Mouse (Mus musculus): ENCODE measurements around the gene Kel.

Gene Kel

DNA sequence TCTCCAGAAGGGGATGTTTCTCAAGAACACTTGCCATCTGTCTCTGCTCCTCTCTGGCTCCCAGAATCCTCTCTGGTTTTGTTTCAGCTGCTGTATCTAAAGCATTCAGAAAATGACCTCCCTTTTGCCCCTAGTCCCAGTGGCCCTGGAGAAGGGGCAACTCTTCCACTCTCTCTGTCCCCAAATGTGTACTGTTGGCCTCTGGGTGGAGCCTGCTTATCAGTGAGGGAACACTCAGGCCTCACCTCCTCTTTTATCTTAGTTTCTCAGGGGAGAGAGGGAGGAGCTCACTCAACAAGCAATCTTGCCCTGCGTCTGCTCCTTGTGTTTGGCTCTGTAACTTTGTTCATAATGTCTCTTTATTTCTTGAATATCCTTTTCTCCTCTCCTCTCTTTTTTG is at the start of gene Kel:
TSS of gene Kel (minus strand) at position 217 of the 400 bp plus-strand sequence.
- DNase-seq (ENCODE audit: low read depth), result no peak

DNA sequence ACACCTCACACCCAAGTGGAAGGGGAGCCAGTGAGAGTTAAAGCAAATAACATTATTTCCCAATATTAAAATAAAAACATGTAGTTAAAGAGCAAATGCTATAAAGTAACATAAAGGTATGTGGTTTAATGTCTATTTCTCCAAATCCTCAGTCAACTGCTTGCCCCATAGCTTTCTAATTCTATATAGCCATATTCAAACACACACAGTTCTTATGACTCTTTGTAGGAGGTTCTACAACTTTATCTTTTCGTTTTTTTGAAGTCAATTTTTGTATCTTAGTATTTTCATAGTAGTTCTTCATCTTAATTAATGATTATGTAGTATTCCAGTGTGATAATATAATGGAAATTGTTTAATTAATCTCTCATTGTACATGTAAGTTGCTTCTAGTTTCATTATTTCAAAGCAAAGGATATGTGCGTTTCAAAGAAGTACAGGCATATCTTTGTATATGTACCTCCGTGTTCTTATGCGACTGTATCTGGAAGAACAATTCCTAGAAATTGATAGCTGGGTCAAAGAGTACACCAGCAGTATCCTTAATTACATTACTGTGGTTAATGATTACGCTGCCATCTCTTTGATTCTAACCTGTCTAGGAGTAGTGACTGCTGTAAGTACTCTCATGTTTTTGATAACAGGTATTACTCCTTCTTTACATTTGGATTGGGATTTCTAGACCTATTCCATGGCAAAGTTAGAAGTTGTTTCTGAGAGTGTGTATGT is 40.7 kb upstream of the Kel start:
- DNase-seq (ENCODE audit: low read depth), result no peak

DNA sequence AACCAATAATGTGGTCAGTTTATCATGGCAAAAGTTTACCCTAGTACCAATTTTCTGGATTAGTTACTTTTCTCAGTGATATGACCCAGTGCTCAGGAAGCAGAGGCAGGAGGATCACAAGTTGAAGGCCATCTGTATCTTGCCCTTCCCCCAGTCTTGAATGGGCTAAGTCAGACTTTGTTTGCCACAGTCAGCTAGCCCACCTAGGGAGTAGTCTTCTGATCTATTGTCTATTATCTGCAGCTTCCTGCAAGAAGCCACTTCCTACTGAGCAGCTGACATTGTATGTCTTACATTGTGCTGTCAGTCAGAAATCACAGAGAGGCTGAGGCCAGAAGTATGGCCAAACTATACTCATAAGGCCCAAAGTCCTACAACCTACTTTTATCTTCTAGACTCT is 37.0 kb upstream of the Kel start:
- no peak for DNase-seq (ENCODE audit: low read depth)

DNA sequence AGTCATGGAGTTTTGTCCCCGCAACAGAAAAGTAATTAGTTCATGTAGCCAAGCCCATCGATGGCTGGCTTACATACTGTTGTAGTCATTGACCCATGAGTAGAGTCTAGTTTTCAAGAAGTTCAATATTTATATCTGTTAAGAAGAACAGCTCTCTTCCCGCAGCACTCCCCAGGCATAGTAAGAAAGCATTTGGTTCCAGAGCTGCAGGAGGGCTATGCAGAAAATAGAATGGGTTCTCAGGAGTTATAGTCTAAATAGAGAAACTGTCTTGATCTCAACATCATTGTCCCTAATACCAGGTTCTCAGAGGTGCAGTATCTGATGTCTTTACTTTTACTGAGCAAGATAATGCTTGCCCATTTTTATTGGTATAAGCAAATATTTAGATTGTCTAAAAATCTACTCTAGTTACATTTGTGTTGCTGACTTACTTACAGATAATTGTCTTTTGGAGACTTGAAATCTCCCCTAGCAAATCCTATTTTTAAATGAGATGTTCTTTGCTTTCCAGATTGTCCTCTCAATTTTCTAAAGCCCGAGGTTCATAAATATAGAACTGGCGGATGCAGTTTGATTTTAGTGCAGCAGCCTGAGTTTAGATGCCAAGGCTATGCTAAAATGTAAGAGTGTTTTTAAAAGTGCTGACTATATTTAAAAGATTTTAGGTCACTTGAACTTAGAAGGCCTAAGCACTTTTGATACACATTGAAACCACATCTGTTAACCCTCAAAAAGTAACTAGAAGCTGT is 30.8 kb upstream of the Kel start:
- no peak for DNase-seq (ENCODE audit: low read depth)

DNA sequence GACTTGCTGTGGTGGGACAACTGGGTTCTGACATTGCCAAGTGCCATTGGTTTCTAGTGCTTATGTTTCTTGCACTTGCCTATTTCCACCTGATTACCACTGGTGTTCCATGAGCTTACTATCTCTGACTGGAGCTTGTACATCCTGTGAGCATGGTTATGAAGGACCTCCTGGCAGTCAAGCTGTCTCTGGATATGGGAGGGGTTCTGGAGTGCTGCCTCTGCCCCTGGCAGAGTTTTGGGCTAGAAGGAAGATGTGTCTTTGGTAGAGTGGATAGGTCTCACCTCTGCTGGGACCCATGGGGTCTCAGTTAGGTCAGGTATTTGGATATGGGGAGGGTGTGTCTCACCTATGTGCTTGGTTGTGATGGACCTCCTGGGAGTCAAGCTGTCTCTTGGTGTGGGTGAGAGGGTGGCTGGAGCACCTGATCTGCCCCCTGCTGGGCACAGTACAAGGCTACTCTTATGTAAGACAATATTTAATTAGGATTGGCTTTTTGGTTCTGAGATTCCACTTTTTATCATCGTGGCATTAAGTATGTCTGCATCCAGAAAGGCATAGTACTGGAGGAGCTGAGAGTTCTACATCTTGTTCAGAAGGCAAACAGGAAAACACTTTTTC is 24.0 kb upstream of the Kel start:
- DNase-seq (ENCODE audit: low read depth), result peak; percentile 5

DNA sequence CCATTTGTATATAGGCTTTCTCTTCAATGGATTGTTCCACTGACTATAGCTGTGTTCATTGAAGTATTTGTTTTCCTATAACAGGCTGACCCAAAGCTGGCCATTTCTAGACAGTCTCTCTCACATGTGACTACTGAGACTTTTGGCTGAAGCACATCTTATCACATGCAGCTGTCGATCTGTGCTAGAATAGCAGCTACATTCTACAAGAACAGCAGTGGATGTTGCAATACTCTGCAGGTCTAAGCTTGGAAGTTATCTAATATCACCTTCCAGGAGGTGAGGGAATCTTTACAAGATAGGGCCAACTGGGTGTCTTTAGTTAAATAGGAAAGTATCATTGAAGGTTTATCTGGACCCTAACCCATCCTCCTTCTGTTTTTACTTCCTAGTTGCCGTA is 17.3 kb upstream of the Kel start:
- no peak for DNase-seq (ENCODE audit: low read depth)

DNA sequence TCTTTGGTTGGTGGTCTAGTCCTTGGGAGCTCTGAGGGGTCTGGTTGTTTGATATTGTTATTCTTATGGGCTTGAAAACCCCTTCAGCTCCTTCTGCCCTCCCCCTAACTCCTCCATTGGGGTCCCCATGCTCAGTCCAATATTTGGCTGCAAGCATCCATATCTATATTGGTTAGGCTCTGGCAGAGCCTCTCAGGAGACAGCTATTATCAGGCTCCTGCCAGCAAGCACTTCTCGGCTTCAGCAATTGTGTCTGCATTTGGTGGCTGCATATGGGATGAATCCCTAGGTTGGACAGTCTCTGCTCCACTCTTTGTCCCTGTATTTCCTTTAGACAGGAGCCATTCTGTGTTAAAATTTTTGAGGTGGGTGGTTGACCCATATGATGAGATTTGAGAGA is 6.1 kb upstream of the Kel start:
- no peak for DNase-seq (ENCODE audit: low read depth)

DNA sequence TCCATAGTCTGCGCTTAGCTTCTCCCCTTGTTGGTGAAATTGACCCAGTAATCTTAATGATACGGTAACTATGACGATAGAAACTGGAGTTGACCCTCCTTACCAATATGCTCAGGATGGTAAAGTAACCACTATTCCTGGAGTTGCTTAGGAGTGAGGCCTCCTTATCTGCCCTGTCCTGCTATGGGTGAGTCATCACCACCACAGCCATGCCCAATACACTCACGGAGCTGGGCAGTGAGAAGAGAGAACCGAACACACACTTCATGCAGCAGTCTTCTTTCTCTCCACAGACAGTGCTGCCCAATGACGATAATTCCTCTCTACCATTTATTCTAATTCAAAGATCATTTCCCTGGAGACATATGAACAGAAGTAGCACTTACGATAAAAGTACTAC is 2.1 kb upstream of the Kel start:
- peak; percentile 34 for DNase-seq (ENCODE audit: low read depth)

DNA sequence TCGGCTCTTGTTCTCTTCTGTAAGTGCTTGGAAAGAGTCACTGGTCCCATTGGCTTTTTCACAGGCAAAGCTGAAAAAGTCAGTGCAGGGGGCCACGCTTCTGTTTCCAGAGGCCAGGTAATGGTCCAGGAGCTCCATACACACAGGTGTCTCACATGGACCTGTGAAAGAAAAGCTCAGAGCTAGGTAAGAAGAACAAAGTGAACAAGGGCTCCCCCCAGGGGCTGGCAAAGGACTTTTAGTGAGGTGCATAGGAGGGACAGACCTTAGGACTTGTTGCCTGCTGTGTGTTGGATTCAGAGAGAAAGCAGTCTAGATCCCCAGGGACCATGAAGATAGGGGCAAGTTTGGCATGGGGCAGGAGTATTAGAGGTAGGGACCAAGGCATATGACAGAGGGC is 1.2 kb downstream of the Kel start:
- DNase-seq (ENCODE audit: low read depth), result peak; percentile 5

DNA sequence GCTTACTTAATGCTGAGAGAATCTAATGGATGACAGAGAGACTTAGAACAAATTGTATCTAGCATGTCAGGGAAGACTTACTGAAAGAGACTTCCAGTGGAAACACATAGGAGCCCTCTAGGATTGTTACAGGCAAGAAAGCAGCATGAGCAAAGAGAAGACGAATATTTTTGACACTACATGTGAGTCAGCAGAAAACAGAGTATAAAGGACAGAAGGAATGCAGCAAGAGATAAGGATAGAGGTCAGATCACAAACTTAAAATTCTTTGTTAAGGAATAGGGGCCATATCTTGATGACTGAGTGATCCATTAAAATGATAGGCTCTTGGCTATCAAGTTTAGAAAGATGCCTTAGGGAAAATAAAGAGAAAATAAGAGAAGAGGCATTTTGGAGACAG is 2.9 kb downstream of the Kel start:
- DNase-seq (ENCODE audit: low read depth), result no peak

DNA sequence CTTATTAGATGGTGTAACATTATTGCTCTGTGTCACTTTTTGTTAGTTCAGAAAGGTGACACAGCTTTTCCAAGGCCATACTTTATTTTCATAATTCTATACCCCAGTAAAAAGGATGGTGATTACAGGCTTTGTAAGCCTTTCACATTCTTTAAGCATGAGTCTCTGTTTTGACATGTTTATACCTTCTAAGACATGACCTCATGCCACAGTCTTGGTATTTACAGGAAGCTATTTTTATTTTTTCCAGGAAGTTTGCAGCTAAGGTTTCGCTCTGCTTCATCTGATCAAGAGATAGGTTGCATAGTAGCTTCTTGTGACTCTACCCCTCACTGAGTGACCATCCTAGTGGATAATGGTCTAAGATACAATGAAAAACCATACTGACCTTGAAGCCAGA is 9.7 kb downstream of the Kel start:
- no peak for DNase-seq (ENCODE audit: low read depth)

DNA sequence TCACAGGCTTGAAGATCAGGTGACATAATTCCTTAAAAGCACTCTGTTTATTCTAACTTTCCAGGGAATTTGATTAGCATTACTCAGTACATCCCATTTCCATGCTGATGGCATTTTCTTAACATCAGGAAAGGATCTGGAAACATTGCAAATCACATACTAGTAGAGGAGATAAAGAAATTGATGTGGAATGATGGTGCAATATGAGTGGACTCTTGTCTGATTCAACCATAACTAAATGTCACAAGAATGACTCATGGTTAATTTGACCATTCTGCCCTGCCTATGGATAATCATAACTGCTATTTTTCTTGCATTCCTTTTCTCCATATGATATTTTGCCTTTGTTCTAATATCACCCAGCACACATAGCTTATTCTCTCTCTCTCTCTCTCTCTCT is 11.9 kb downstream of the Kel start:
- peak; percentile 2 for DNase-seq (ENCODE audit: low read depth)

DNA sequence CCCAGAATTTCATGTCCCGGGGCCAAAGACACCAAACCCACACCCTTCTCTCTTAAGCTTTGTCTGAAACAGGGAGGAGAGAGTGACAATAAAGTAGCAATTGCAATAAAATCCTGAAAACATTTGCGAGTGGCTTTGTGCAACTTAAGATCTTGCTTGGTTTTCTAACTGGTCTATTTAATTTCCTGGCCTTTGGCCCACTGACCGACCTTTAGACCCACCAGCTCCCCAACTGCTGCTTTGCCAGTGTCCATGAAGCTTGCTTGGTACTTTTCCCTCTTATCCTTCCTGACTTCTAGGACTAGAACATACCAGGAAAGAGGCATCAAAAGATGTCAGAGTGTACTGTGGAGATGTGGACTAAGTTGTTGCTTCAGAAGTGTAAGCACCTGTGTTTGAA is 18.5 kb downstream of the Kel start:
- DNase-seq (ENCODE audit: low read depth), result no peak

DNA sequence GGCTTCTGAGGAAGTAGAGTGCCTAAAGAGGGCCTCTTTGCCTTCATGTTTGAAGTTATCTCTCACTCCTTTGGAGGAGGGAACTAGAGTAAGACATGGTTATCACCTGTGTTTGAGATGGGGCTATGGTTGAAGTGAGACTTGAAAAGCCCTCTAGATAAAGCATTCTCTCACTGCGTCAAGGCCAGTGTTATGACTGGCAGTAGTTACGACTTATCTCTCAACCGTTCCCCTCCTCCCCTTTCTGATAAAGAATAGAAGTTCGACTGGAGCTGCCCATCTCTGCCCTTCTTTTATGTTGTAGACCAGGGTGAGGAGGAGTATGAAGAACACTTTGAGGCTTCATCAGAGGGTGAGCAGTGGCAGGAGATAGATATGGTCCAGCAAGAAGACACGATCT is 19.2 kb downstream of the Kel start:
- no peak for DNase-seq (ENCODE audit: low read depth)

DNA sequence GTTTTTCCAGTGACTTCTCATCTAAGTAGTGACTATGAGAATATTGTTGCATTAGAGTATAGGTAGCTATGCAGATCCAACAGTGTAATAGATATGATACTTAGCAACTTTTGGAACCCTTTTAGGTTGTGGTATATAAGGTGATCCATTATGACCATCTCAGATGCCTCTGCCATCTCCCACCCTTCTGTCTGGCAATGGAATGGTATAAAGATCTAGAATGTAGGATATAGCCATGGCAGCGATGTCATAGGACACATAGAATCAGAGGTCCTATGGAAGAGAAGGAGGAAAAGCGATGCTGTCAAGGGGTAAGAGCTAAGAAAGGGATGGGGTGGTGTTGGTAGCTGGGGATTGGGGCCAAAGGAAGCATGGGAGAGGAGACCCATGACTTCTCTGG is 20.0 kb downstream of the Kel start, which contains the start of gene Llcfc1:
TSS of gene Llcfc1 (plus strand) at position 301 of the 400 bp plus-strand sequence.
- DNase-seq (ENCODE audit: low read depth), result no peak

DNA sequence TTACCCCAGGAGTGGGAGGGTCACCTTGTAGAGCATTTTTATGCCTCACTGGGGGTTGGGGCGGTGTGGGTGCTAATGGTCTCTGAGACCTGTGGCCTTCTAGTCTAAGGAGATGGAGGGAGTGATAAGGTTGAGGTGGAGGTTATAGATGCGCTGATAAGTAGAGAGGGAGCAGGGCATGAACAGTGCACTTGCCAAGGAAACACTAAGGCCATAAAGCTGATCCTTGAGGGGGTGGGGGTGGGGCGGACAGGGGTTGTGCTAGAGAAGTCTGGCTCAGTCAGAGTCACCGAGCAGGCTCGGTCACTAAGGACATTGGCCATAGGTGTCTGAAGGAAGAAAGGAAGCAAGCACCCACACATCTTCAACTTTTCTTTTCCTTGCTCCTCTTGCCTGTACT is 22.5 kb downstream of the Kel start:
- no peak for DNase-seq (ENCODE audit: low read depth)

DNA sequence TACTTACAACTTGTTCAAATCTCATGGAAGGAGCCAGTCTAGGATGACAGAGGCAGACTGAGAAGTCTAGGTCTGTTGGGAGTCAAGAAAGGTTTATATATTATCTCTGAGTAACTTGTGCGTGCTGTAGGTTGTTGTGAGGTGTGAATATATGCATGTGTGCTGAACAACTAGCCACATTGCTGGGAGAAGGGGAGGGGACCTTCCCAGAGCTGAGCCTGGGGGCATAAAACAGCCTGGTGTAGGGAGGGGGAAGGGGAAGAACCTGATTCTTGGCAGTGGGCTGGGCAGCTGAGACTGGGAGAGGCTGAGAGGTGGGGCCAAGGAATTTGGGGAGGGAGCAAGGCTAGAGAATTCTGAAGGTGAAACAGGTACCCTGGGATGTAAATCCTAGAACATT is 23.5 kb downstream of the Kel start, which contains the start of gene Trpv5:
TSS of gene Trpv5 (minus strand) at position 101 of the 400 bp plus-strand sequence.
- DNase-seq (ENCODE audit: low read depth), result no peak

DNA sequence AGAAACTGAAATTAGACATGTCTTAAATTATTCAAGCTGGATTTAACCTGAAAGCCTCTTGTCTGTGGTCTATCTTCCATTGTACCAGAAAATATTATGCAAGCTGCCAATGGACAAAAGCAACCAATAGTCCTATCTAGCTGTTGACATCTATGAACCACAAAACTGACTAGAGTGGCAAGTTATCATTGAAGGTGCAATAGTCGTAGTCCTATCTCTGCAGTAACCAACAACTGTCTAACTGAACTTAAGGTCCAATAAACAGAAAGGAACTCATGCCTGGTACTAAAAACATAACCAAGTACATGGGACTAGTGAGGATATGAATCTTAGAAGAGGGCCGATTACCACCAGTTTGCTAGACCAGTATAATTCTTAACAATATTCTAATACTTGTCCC is 27.6 kb downstream of the Kel start:
- DNase-seq (ENCODE audit: low read depth), result no peak

DNA sequence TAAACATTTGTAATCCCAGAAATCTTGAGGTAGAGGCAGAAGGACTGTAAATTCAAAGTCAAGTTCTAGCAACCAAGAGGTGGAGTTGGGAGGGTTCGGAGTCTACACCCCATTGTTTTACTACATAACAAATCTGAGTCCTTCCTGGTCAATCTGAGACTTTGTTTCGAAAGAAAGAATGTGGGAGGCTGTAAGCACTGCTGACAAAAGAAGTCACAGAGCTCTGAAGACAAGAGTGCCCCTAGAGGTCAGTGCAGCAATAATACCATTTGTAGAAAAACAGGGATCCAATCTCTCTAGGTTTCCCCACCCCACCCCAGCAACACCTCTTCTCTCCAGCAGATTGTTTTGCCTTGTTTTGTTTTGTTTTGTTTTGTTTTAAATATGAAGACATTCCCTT is 41.8 kb downstream of the Kel start:
- DNase-seq (ENCODE audit: low read depth), result peak; percentile 12

DNA sequence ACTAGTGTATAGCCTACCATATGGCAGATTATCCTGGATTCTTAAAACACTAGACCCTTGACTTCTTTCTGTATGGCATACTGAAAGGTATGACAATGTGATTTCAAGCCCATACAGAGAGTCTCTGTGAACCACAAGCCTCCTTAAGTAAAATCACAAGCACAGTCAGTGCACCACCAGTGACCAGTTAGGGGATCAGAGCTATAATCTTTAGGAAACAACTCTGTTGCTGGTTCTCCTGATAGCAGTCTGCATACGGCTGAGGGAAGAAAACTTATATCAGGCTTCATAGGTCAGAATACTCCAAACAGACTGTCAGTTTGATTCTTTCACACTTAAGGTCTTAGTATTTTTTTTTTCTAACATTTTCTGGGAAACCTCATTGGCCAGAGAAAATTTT is 45.7 kb downstream of the Kel start:
- DNase-seq (ENCODE audit: low read depth), result no peak

DNA sequence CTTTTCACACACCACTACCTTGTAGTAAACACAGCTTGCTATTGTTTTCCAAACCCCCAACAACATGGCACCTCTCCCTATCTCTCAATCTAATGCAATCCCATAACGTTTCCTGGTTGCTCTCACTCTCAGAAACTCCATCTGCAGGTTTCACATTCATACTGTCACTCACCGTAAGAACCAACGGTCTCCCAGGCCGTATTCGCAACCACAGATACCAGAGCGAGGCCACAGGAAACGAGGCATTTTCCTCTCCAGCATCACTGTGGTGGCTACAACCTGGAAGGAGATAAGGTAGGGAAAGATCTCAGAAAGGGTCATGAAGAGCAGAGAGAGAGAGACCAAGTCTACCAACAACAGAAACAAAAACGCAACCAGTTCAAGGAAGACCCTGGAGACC is 49.5 kb downstream of the Kel start:
- DNase-seq (ENCODE audit: low read depth), result peak; percentile 66

DNA sequence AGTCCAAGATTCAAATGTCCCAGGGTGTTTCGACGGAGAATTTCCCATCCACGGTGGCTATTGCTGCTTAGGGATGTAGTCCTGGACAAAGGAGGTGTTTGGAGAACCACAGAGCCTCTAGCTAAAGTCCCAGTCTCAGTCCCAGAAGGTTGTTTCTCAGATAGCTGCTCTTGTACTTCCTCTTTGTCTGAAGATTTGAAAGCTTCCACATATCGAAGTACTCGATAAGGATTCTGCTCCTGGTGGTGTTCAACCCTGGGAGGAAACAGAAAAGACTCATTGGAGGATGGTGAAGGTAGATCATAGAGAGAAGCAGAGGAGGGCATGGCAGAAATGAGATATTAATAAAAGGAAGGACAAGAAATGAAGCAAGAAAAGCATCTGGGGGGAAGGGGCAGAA is 51.0 kb downstream of the Kel start:
- no peak for DNase-seq (ENCODE audit: low read depth)

DNA sequence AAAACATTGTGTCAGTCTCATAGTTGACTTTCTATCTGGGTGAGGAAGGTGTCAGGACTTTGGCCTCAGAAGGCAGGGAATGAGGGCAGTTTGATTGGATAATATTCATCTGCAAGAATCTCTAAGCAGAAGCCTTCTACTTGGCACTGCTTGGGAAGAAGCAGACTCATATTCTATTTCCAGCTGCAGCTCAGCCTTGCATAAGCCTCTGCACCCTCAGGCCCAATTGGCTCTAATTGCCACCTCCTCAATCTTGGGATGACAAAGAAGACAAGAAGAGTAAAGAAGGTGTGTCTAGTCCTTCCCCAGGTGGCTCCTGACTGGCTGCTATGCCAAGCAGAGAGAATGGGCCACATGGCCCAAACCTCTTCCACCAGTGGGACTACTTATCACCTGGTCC is 57.5 kb downstream of the Kel start:
- no peak for DNase-seq (ENCODE audit: low read depth)
